ENCODE assay signal across 21 mouse cellular contexts in the genomic region with DNA sequence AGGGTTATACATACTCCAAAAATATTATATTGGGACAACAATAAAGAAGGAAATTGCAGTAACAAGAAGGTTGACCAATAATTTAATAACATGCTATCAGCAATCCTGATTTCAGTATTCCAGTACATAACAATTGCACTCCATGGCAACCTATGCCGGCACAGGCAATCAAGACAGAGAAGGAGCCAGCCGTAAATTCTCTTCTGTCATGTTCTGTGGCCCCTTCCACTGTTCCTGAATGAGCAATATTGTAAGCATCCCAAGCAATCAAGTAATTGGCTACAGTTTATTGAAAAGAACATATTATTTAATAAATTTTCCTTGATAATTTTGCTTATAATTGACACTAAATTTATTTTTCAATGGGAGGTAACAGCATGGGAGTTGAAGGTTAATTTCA.
DNase-seq lines count a peak whose midpoint lies in the region; ATAC-seq and TF ChIP-seq lines count a peak whose summit lies in the region.
"Had no signal": no experiment of that assay in that cellular context is flagged by ENCODE, and none has a peak within 500 bp of the region (broad histone marks: within the 10 kb centered on the region; RNA-seq: fewer than 3 reads in every experiment).

No protein-coding gene starts in this region.

- no peak overlapping the region for H3K9ac ChIP-seq in hindbrain, embryonic 14.5 days
- no peak overlapping the region for H3K9ac ChIP-seq in hindbrain, postnatal 0 days (replicated peaks; ENCODE audit: low read length)
- H3K9ac ChIP-seq in neural tube, embryonic 13.5 days = no peak overlapping the region
- H3K9ac ChIP-seq in neural tube, embryonic 14.5 days (replicated peaks; ENCODE audit: low read depth, low read length) = no peak overlapping the region
- no peak overlapping the region for H3K9ac ChIP-seq in neural tube, embryonic 15.5 days (replicated peaks)

- H3K36me3 ChIP-seq in hindbrain, embryonic 14.5 days (replicated peaks; ENCODE audit: control insufficient read depth, insufficient read depth) = no peaks in the 10 kb centered on the region
- no peaks in the 10 kb centered on the region for H3K36me3 ChIP-seq in hindbrain, postnatal 0 days (ENCODE audit: insufficient read depth, low read length)
- H3K36me3 ChIP-seq in neural tube, embryonic 13.5 days = no peaks in the 10 kb centered on the region
- H3K36me3 ChIP-seq in neural tube, embryonic 14.5 days (ENCODE audit: control insufficient read depth, insufficient read depth, low read length) = no peaks in the 10 kb centered on the region
- H3K36me3 ChIP-seq in neural tube, embryonic 15.5 days = no peaks in the 10 kb centered on the region
- H3K36me3 ChIP-seq: G1E had no signal

- DNase-seq in hindbrain, embryonic 14.5 days (ENCODE audit: low spot score) = no peak
- no peak for DNase-seq in hindbrain, postnatal 0 days (ENCODE audit: low spot score)
- DNase-seq in neural tube, embryonic 10.5 days (ENCODE audit: extremely low spot score, low spot score) = no peak
- DNase-seq: adrenal gland, adult 2 months; adrenal gland, adult 8-10 months; adrenal gland, postnatal 10 days; adrenal gland, postnatal 14 days; adrenal gland, postnatal 25 days; adrenal gland, postnatal 36 days; B cell, adult 2 months; cerebellum, adult 11 months; cerebellum, adult 11-12 months; cerebellum, adult 18-20 months had no signal

- no peaks in the 10 kb centered on the region for H3K4me1 ChIP-seq in hindbrain, embryonic 14.5 days (replicated peaks; ENCODE audit: control insufficient read depth, insufficient read depth, low read length)
- no peaks in the 10 kb centered on the region for H3K4me1 ChIP-seq in hindbrain, postnatal 0 days (ENCODE audit: insufficient read depth, low read length)
- 0 out of 2 replicates have a peak, but pooled peaks cover 7% of the 10 kb centered on the region for H3K4me1 ChIP-seq in neural tube, embryonic 13.5 days (replicated peaks)
- H3K4me1 ChIP-seq in neural tube, embryonic 14.5 days (ENCODE audit: control insufficient read depth, insufficient read depth, low read length) = no peaks in the 10 kb centered on the region
- H3K4me1 ChIP-seq in neural tube, embryonic 15.5 days = no peaks in the 10 kb centered on the region

- H3K27me3 ChIP-seq in hindbrain, embryonic 14.5 days (ENCODE audit: control insufficient read depth, insufficient read depth, low read length) = no peaks in the 10 kb centered on the region
- H3K27me3 ChIP-seq in hindbrain, postnatal 0 days (ENCODE audit: insufficient read depth, low read length) = no peaks in the 10 kb centered on the region
- no peaks in the 10 kb centered on the region for H3K27me3 ChIP-seq in neural tube, embryonic 13.5 days
- H3K27me3 ChIP-seq in neural tube, embryonic 14.5 days (ENCODE audit: control insufficient read depth, insufficient read depth, low read length) = no peaks in the 10 kb centered on the region
- no peaks in the 10 kb centered on the region for H3K27me3 ChIP-seq in neural tube, embryonic 15.5 days (replicated peaks)
- H3K27me3 ChIP-seq: CH12.LX had no signal

- no peak for ATAC-seq in hindbrain, embryonic 14.5 days (ENCODE audit: low FRiP score)
- ATAC-seq in hindbrain, postnatal 0 days = no peak
- peak; percentile 76; the same call in 1 of the 2 replicates for ATAC-seq in neural tube, embryonic 13.5 days (ENCODE audit: low read depth)
- ATAC-seq in neural tube, embryonic 14.5 days (ENCODE audit: low read depth) = peak; percentile 73; the same call in 1 of the 2 replicates
- ATAC-seq in neural tube, embryonic 15.5 days (ENCODE audit: low FRiP score) = no peak
- ATAC-seq: activated CD4-positive, CD25-positive, alpha-beta regulatory T cell, adult 4 months; CD4-positive, CD25-positive, alpha-beta regulatory T cell, adult 4 months; Patski had no signal

- no peaks in the 10 kb centered on the region for H3K9me3 ChIP-seq in hindbrain, embryonic 14.5 days (ENCODE audit: control insufficient read depth, low read length)
- no peaks in the 10 kb centered on the region for H3K9me3 ChIP-seq in hindbrain, postnatal 0 days (ENCODE audit: low read length)
- H3K9me3 ChIP-seq in neural tube, embryonic 13.5 days = no peaks in the 10 kb centered on the region
- H3K9me3 ChIP-seq in neural tube, embryonic 14.5 days (ENCODE audit: control insufficient read depth, low read length) = no peaks in the 10 kb centered on the region
- no peaks in the 10 kb centered on the region for H3K9me3 ChIP-seq in neural tube, embryonic 15.5 days (replicated peaks)
- H3K9me3 ChIP-seq: G1E had no signal

- 0 out of 2 replicates have a peak overlapping the region, but pooled peaks have one; percentile 14 for H3K27ac ChIP-seq in hindbrain, embryonic 14.5 days
- no peak overlapping the region for H3K27ac ChIP-seq in hindbrain, postnatal 0 days
- H3K27ac ChIP-seq in neural tube, embryonic 13.5 days (replicated peaks) = no peak overlapping the region
- no peak overlapping the region for H3K27ac ChIP-seq in neural tube, embryonic 14.5 days (ENCODE audit: low read depth, low read length)
- no peak overlapping the region for H3K27ac ChIP-seq in neural tube, embryonic 15.5 days (replicated peaks)

- WGBS in hindbrain, embryonic 14.5 days = 36% methylated on average over 2 of the region's 2 CpGs
- 32% methylated on average over 2 of the region's 2 CpGs for WGBS in hindbrain, postnatal 0 days
- 33% methylated on average over 2 of the region's 2 CpGs for WGBS in neural tube, embryonic 13.5 days
- WGBS in neural tube, embryonic 14.5 days = 41% methylated on average over 2 of the region's 2 CpGs
- WGBS in neural tube, embryonic 15.5 days = 37% methylated on average over 2 of the region's 2 CpGs

- no peak for TF ChIP-seq CTCF in hindbrain, postnatal 0 days (IDR thresholded peaks at IDR 0.05; ENCODE audit: low read depth)

- H3K4me2 ChIP-seq in hindbrain, embryonic 14.5 days (replicated peaks) = no peak overlapping the region
- no peak overlapping the region for H3K4me2 ChIP-seq in hindbrain, postnatal 0 days (ENCODE audit: low read depth, low read length)
- H3K4me2 ChIP-seq in neural tube, embryonic 13.5 days = no peak overlapping the region
- no peak overlapping the region for H3K4me2 ChIP-seq in neural tube, embryonic 14.5 days (ENCODE audit: low read depth, low read length)
- H3K4me2 ChIP-seq in neural tube, embryonic 15.5 days = no peak overlapping the region

- no peak overlapping the region for H3K4me3 ChIP-seq in hindbrain, embryonic 14.5 days (replicated peaks; ENCODE audit: low read length)
- H3K4me3 ChIP-seq in hindbrain, postnatal 0 days (ENCODE audit: low read length) = no peak overlapping the region
- no peak overlapping the region for H3K4me3 ChIP-seq in neural tube, embryonic 13.5 days
- no peak overlapping the region for H3K4me3 ChIP-seq in neural tube, embryonic 14.5 days (ENCODE audit: low read depth, low read length)
- H3K4me3 ChIP-seq in neural tube, embryonic 15.5 days (replicated peaks) = no peak overlapping the region

Comparison
In these comparisons a context has a peak if more than half of its experiments do, and no peak if none do; other contexts are left out.
1. ATAC-seq: peak in neural tube, embryonic 13.5 days (single experiment) and neural tube, embryonic 14.5 days (single experiment); none in hindbrain, embryonic 14.5 days (single experiment), hindbrain, postnatal 0 days (single experiment) and neural tube, embryonic 15.5 days (single experiment).